Mouse (Mus musculus) CH12.LX (cell line): ENCODE measurements around the gene Klhdc2.

Experiments
- CHD1 ChIP-seq: IDR thresholded peaks from 2 replicates; pipeline ENCODE4 v1.6.1; 2012; ENCODE audit warnings: low read depth, low read length, improper control_type of control experiment, inconsistent platforms
- CHD2 ChIP-seq: IDR thresholded peaks from 2 replicates; pipeline ENCODE4 v1.6.1; 2011; ENCODE audit warnings: low read length, improper control_type of control experiment
- CTCF ChIP-seq, 2 experiments: IDR thresholded peaks in 1 of 2; conservative IDR thresholded peaks in 1 of 2; 2 replicates each; pipeline ENCODE4 v1.5.1; 2011 to 2012; ENCODE audit warnings: low read depth in 2 of 2, low read length in 2 of 2, improper control_type of control experiment in 1 of 2, inconsistent platforms in 1 of 2, mild to moderate bottlenecking in 1 of 2, moderate library complexity in 1 of 2
- E2F4 ChIP-seq: IDR thresholded peaks from 2 replicates; pipeline ENCODE4 v1.6.1; 2011; ENCODE audit warnings: low read depth, low read length, improper control_type of control experiment; ENCODE audit not compliant: insufficient replicate concordance
- ELF1 ChIP-seq: IDR thresholded peaks from 2 replicates; pipeline ENCODE4 v1.6.1; 2014; ENCODE audit warnings: low read depth, mild to moderate bottlenecking, inconsistent platforms, low read length, improper control_type of control experiment
- EP300 ChIP-seq: IDR thresholded peaks from 2 replicates; pipeline ENCODE4 v1.6.1; 2011; ENCODE audit warnings: low read length, improper control_type of control experiment
- GABPA ChIP-seq: IDR thresholded peaks from 2 replicates; pipeline ENCODE4 v1.6.1; 2012; ENCODE audit warnings: low read depth, low read length, improper control_type of control experiment, inconsistent platforms; ENCODE audit not compliant: insufficient replicate concordance
- HCFC1 ChIP-seq: IDR thresholded peaks from 2 replicates; pipeline ENCODE4 v1.6.1; 2012; ENCODE audit warnings: low read depth, mild to moderate bottlenecking, inconsistent platforms, low read length, improper control_type of control experiment
- KAT2A ChIP-seq: IDR thresholded peaks from 2 replicates; pipeline ENCODE4 v1.6.1; 2012; ENCODE audit warnings: low read length, improper control_type of control experiment, inconsistent platforms; ENCODE audit not compliant: insufficient replicate concordance
- POLR2A ChIP-seq: IDR thresholded peaks from 2 replicates; pipeline ENCODE4 v1.6.1; 2011; ENCODE audit warnings: low read depth, mild to moderate bottlenecking, improper control_type of control experiment, low read length
- USF2 ChIP-seq: conservative IDR thresholded peaks from 2 replicates; pipeline ENCODE4 v1.6.1; 2011; ENCODE audit warnings: low read depth, low read length, improper control_type of control experiment
- ZMIZ1 ChIP-seq: IDR thresholded peaks from 2 replicates; pipeline ENCODE4 v1.6.1; 2012; ENCODE audit warnings: low read depth, mild to moderate bottlenecking, inconsistent platforms, low read length, improper control_type of control experiment

DNA sequence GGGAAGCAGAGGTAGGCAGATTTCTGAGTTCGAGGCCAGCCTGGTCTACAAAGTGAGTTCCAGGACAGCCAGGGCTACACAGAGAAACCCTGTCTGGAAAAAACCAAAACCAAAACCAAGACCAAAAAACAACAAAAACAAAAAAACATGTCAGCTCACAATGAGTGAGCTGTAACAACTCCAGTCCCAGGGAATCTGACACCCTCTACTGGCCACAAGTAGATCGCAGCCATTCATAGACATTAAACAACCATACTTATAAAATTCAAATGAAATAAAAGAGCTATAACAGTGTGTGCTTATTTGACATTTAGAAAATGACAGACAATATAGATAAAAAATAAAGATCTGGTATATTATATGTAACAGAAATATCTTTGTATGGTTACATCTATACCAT lies 37.1 kb downstream of the Klhdc2 start:
- peak in 1 of 2 experiments; percentile 71; a peak in 2 of 4 replicates for TF ChIP-seq CTCF (conservative IDR thresholded peaks at IDR 0.05 in 1 of 2, IDR thresholded peaks at IDR 0.05 in 1 of 2; ENCODE audit: low read depth in 2 of 2, low read length in 2 of 2)
- no peak for TF ChIP-seq USF2
- no peak for TF ChIP-seq EP300
- no peak for TF ChIP-seq HCFC1
- no peak for TF ChIP-seq GABPA
- no peak for TF ChIP-seq KAT2A
- no peak for TF ChIP-seq ELF1
- TF ChIP-seq CHD1: no peak
- TF ChIP-seq ZMIZ1: no peak
- TF ChIP-seq CHD2: no peak
- no peak for TF ChIP-seq E2F4
- TF ChIP-seq POLR2A: no peak
